Mouse (Mus musculus) MEL (cell line): ENCODE measurements around the gene Scarb1. TPM values are rescaled to one million over a fixed set of nuclear protein-coding genes. Genes with fewer than 3 reads are reported as not detected.

ENCODE experiments used
- DNase-seq: peaks from one replicate; pipeline ENCODE4 v3.0.0; 2011; ENCODE audit warnings: low read depth, low spot score
- H3K27ac ChIP-seq: 2 replicates; pipeline ENCODE4 v1.5.1; 2012; ENCODE audit warnings: low read depth, mild to moderate bottlenecking, control low read depth, low read length, moderate library complexity; ENCODE audit not compliant: control insufficient read depth
- H3K27me3 ChIP-seq, 2 experiments: fragments of 150-350 bp in 1 of 2; sonication (generic) in 1 of 2; 2 replicates each; pipeline ENCODE4 v1.6.1; 2012; ENCODE audit warnings: low read length in 2 of 2, mild to moderate bottlenecking in 2 of 2, improper control_type of control experiment in 1 of 2, moderate library complexity in 1 of 2; ENCODE audit not compliant: insufficient read depth in 2 of 2, control insufficient read depth in 1 of 2
- H3K36me3 ChIP-seq, 2 experiments: 2 replicates each; pipeline ENCODE4 v1.6.1; 2012 to 2014; ENCODE audit warnings: low read length in 2 of 2, improper control_type of control experiment in 1 of 2, inconsistent platforms in 1 of 2, mild to moderate bottlenecking in 1 of 2; ENCODE audit not compliant: insufficient read depth in 2 of 2, control insufficient read depth in 1 of 2
- H3K4me1 ChIP-seq, 2 experiments: fragments of 150-350 bp in 1 of 2; sonication (generic) in 1 of 2; 2 replicates each; pipeline ENCODE4 v1.6.1; 2012; ENCODE audit warnings: low read length in 2 of 2, improper control_type of control experiment in 1 of 2, mild to moderate bottlenecking in 1 of 2; ENCODE audit not compliant: insufficient read depth in 2 of 2, control insufficient read depth in 1 of 2
- H3K4me3 ChIP-seq, 2 experiments: fragments of 150-350 bp in 1 of 2; sonication (generic) in 1 of 2; 2 replicates each; pipeline ENCODE4 v1.5.1; 2012; ENCODE audit warnings: low read depth in 2 of 2, low read length in 2 of 2, mild to moderate bottlenecking in 2 of 2, moderate library complexity in 2 of 2, control low read depth in 1 of 2, improper control_type of control experiment in 1 of 2; ENCODE audit not compliant: control insufficient read depth in 1 of 2, insufficient read depth in 1 of 2
- H3K79me2 ChIP-seq: 2 replicates; pipeline ENCODE4 v1.6.1; 2012; ENCODE audit warnings: mild to moderate bottlenecking, low read length, moderate library complexity; ENCODE audit not compliant: control insufficient read depth, poor library complexity, insufficient read depth
- H3K9ac ChIP-seq: 2 replicates; pipeline ENCODE4 v1.6.1; 2012; ENCODE audit warnings: low read depth, mild to moderate bottlenecking, control low read depth, low read length, moderate library complexity; ENCODE audit not compliant: control insufficient read depth, poor library complexity, severe bottlenecking
- H3K9me3 ChIP-seq: fragments of 150-350 bp; sonication (generic); replicated peaks from 2 replicates; pipeline ENCODE4 v1.6.1; 2012; ENCODE audit warnings: mild to moderate bottlenecking, low read length, improper control_type of control experiment, moderate library complexity; ENCODE audit not compliant: insufficient read depth
- BHLHE40 ChIP-seq: IDR thresholded peaks from 2 replicates; pipeline ENCODE4 v1.6.1; 2012; ENCODE audit warnings: low read depth, mild to moderate bottlenecking, inconsistent platforms, low read length, improper control_type of control experiment, borderline replicate concordance
- CHD1 ChIP-seq: IDR thresholded peaks from 2 replicates; pipeline ENCODE4 v1.6.1; 2012; ENCODE audit warnings: low read depth, mild to moderate bottlenecking, inconsistent platforms, low read length, improper control_type of control experiment
- CHD2 ChIP-seq: IDR thresholded peaks from 2 replicates; pipeline ENCODE4 v1.6.1; 2011; ENCODE audit warnings: low read length, improper control_type of control experiment
- CTCF ChIP-seq, 3 experiments: IDR thresholded peaks in 2 of 3; conservative IDR thresholded peaks in 1 of 3; 2 replicates each; pipeline ENCODE4 v1.5.1; 2011 to 2012; ENCODE audit warnings: low read length in 3 of 3, low read depth in 2 of 3, mild to moderate bottlenecking in 2 of 3, improper control_type of control experiment in 1 of 3, inconsistent platforms in 1 of 3, mixed read lengths in 1 of 3, moderate library complexity in 1 of 3; ENCODE audit not compliant: control insufficient read depth in 1 of 3, insufficient read depth in 1 of 3, poor library complexity in 1 of 3, severe bottlenecking in 1 of 3
- E2F4 ChIP-seq: IDR thresholded peaks from 2 replicates; pipeline ENCODE4 v1.6.1; 2011; ENCODE audit warnings: low read depth, low read length, improper control_type of control experiment, borderline replicate concordance
- EP300 ChIP-seq, 2 experiments: IDR thresholded peaks; 2 replicates each; pipeline ENCODE4 v1.6.1; 2011; ENCODE audit warnings: improper control_type of control experiment in 2 of 2, low read length in 2 of 2, low read depth in 1 of 2, mild to moderate bottlenecking in 1 of 2
- ETS1 ChIP-seq: IDR thresholded peaks from 2 replicates; pipeline ENCODE4 v1.6.1; 2012; ENCODE audit warnings: low read depth, mild to moderate bottlenecking, inconsistent platforms, low read length, improper control_type of control experiment, moderate library complexity
- GABPA ChIP-seq: IDR thresholded peaks from 2 replicates; pipeline ENCODE4 v1.6.1; 2012; ENCODE audit warnings: low read depth, mild to moderate bottlenecking, inconsistent platforms, low read length, improper control_type of control experiment, moderate library complexity
- GATA1 ChIP-seq: IDR thresholded peaks from 2 replicates; pipeline ENCODE4 v1.6.1; 2011; ENCODE audit warnings: low read depth, low read length, improper control_type of control experiment
- HCFC1 ChIP-seq: IDR thresholded peaks from 2 replicates; pipeline ENCODE4 v1.6.1; 2012; ENCODE audit warnings: low read depth, mild to moderate bottlenecking, inconsistent platforms, low read length, improper control_type of control experiment, moderate library complexity
- JUND ChIP-seq: IDR thresholded peaks from 2 replicates; pipeline ENCODE4 v1.6.1; 2011; ENCODE audit warnings: low read depth, mild to moderate bottlenecking, improper control_type of control experiment, low read length
- KAT2A ChIP-seq: conservative IDR thresholded peaks from 2 replicates; pipeline ENCODE4 v1.6.1; 2012; ENCODE audit warnings: low read depth, low read length, improper control_type of control experiment, inconsistent platforms
- MAFK ChIP-seq: IDR thresholded peaks from 2 replicates; pipeline ENCODE4 v1.6.1; 2011; ENCODE audit warnings: low read depth, mild to moderate bottlenecking, low read length, improper control_type of control experiment, borderline replicate concordance
- MAX ChIP-seq: IDR thresholded peaks from 2 replicates; pipeline ENCODE4 v1.6.1; 2011; ENCODE audit warnings: low read length, improper control_type of control experiment
- MAZ ChIP-seq: IDR thresholded peaks from 2 replicates; pipeline ENCODE4 v1.6.1; 2012; ENCODE audit warnings: low read depth, mild to moderate bottlenecking, inconsistent platforms, low read length, improper control_type of control experiment
- MEF2A ChIP-seq: IDR thresholded peaks from 2 replicates; pipeline ENCODE4 v1.6.1; 2014; ENCODE audit warnings: low read depth, mild to moderate bottlenecking, inconsistent platforms, low read length, improper control_type of control experiment; ENCODE audit not compliant: poor library complexity, insufficient replicate concordance, severe bottlenecking; ENCODE audit errors: extremely low read depth
- MXI1 ChIP-seq: IDR thresholded peaks from 2 replicates; pipeline ENCODE4 v1.6.1; 2011; ENCODE audit warnings: mild to moderate bottlenecking, low read depth, low read length, improper control_type of control experiment
- MYB ChIP-seq: IDR thresholded peaks from 2 replicates; pipeline ENCODE4 v1.6.1; 2011; ENCODE audit warnings: mild to moderate bottlenecking, low read depth, low read length, improper control_type of control experiment
- MYC ChIP-seq: IDR thresholded peaks from 2 replicates; pipeline ENCODE4 v1.6.1; 2011; ENCODE audit warnings: low read depth, mild to moderate bottlenecking, low read length, improper control_type of control experiment, moderate library complexity
- NELFE ChIP-seq: IDR thresholded peaks from 2 replicates; pipeline ENCODE4 v1.6.1; 2011; ENCODE audit warnings: low read depth, low read length, improper control_type of control experiment
- NRF1 ChIP-seq: IDR thresholded peaks from 2 replicates; pipeline ENCODE4 v1.6.1; 2014; ENCODE audit warnings: low read depth, mild to moderate bottlenecking, inconsistent platforms, low read length, improper control_type of control experiment, moderate library complexity; ENCODE audit not compliant: poor library complexity, insufficient read depth, severe bottlenecking
- POLR2A ChIP-seq, 2 experiments: IDR thresholded peaks; 2 replicates each; pipeline ENCODE4 v1.6.1; 2011 to 2012; ENCODE audit warnings: low read length in 2 of 2, mild to moderate bottlenecking in 2 of 2, control low read depth in 1 of 2, improper control_type of control experiment in 1 of 2, low read depth in 1 of 2, moderate library complexity in 1 of 2; ENCODE audit not compliant: control insufficient read depth in 1 of 2, insufficient read depth in 1 of 2, poor library complexity in 1 of 2
- POLR2AphosphoS2 ChIP-seq: IDR thresholded peaks from 2 replicates; pipeline ENCODE4 v1.6.1; 2011; ENCODE audit warnings: low read length, improper control_type of control experiment
- POLR2AphosphoS5 ChIP-seq: IDR thresholded peaks from 2 replicates; pipeline ENCODE4 v1.6.1; 2012; ENCODE audit warnings: low read depth, borderline replicate concordance, mild to moderate bottlenecking, inconsistent platforms, low read length, moderate library complexity, mixed read lengths
- RCOR1 ChIP-seq: IDR thresholded peaks from 2 replicates; pipeline ENCODE4 v1.6.1; 2012; ENCODE audit warnings: low read depth, mild to moderate bottlenecking, inconsistent platforms, low read length, improper control_type of control experiment
- SIN3A ChIP-seq: IDR thresholded peaks from 2 replicates; pipeline ENCODE4 v1.6.1; 2012; ENCODE audit warnings: low read length, improper control_type of control experiment, inconsistent platforms
- SMC3 ChIP-seq: IDR thresholded peaks from 2 replicates; pipeline ENCODE4 v1.6.1; 2011; ENCODE audit warnings: low read depth, low read length, improper control_type of control experiment
- TAL1 ChIP-seq: IDR thresholded peaks from 2 replicates; pipeline ENCODE4 v1.6.1; 2012; ENCODE audit warnings: mild to moderate bottlenecking, inconsistent platforms, low read length, moderate library complexity, mixed read lengths
- TBP ChIP-seq: IDR thresholded peaks from 2 replicates; pipeline ENCODE4 v1.8.0; 2011; ENCODE audit warnings: low read depth, low read length, improper control_type of control experiment
- TCF12 ChIP-seq: IDR thresholded peaks from 2 replicates; pipeline ENCODE4 v1.6.1; 2014; ENCODE audit warnings: low read depth, mild to moderate bottlenecking, inconsistent platforms, low read length, improper control_type of control experiment, moderate library complexity
- UBTF ChIP-seq: IDR thresholded peaks from 2 replicates; pipeline ENCODE4 v1.6.1; 2012; ENCODE audit warnings: low read depth, mild to moderate bottlenecking, inconsistent platforms, low read length, improper control_type of control experiment, moderate library complexity, borderline replicate concordance; ENCODE audit not compliant: insufficient read depth
- USF1 ChIP-seq: IDR thresholded peaks from 2 replicates; pipeline ENCODE4 v1.6.1; 2014; ENCODE audit warnings: low read depth, mild to moderate bottlenecking, inconsistent platforms, low read length, improper control_type of control experiment, moderate library complexity
- USF2 ChIP-seq, 2 experiments: IDR thresholded peaks; 2 replicates each; pipeline ENCODE4 v1.6.1; 2011 to 2012; ENCODE audit warnings: improper control_type of control experiment in 2 of 2, low read length in 2 of 2, borderline replicate concordance in 1 of 2, inconsistent platforms in 1 of 2, low read depth in 1 of 2, mild to moderate bottlenecking in 1 of 2; ENCODE audit not compliant: insufficient read depth in 1 of 2
- ZC3H11A ChIP-seq: IDR thresholded peaks from 2 replicates; pipeline ENCODE4 v1.6.1; 2012; ENCODE audit warnings: low read depth, mild to moderate bottlenecking, inconsistent platforms, low read length, improper control_type of control experiment
- ZKSCAN1 ChIP-seq: IDR thresholded peaks from 2 replicates; pipeline ENCODE4 v1.6.1; 2012; ENCODE audit warnings: low read depth, mild to moderate bottlenecking, inconsistent platforms, low read length, improper control_type of control experiment, moderate library complexity
- ZMIZ1 ChIP-seq: IDR thresholded peaks from 2 replicates; pipeline ENCODE4 v1.6.1; 2012; ENCODE audit warnings: low read depth, mild to moderate bottlenecking, inconsistent platforms, low read length, improper control_type of control experiment, moderate library complexity
- ZNF384 ChIP-seq: IDR thresholded peaks from 2 replicates; pipeline ENCODE4 v1.6.1; 2012; ENCODE audit warnings: low read depth, mild to moderate bottlenecking, inconsistent platforms, low read length, improper control_type of control experiment
- polyA plus RNA-seq, 2 experiments: library from polyadenylated mRNA; stranded (reverse) in 1 of 2; unstranded in 1 of 2; fragments of >175 nt in 1 of 2; fragments of >200 nt in 1 of 2; gene quantifications; 2 replicates each; pipeline versions ENCODE4 v1.2.1 to v1.2.4; 2012; ENCODE audit warnings: low replicate concordance in 2 of 2, low read depth in 1 of 2; ENCODE audit not compliant: insufficient read length in 2 of 2, insufficient read depth in 1 of 2, missing spikeins in 1 of 2
- total RNA-seq: library from RNA; depleted of rRNA; stranded (reverse); fragments of 300-350 nt; gene quantifications from 2 replicates; pipeline ENCODE4 v1.2.3, GENCODE M21; 2012

The Scarb1 gene
- total and polyA plus RNA-seq, 3 experiments: 53.1 to 98.3 TPM; not detected in 1

- Histone ChIP-seq H3K27me3 (no peaks in the 10 kb centered on the region), H3K9ac (peak overlapping the region; percentile 41; the same call in 1 of the 2 replicates), H3K4me1 (peaks cover 0 to 11% of the 10 kb centered on the region in 2 experiments; a peak in 2 of 4 replicates), H3K9me3 (no peaks in the 10 kb centered on the region), H3K36me3 (peaks cover 0 to 4% of the 10 kb centered on the region in 2 experiments; a peak in 2 of 4 replicates), H3K79me2 (no peaks in the 10 kb centered on the region), H3K27ac (peak overlapping the region; percentile 77), H3K4me3 (peak overlapping the region; percentile 36 to 47)
- peak; percentile 99 for DNase-seq
- TF ChIP-seq CHD1: no peak
- no peak for TF ChIP-seq E2F4
- TF ChIP-seq ZKSCAN1: no peak
- no peak for TF ChIP-seq JUND
- TF ChIP-seq MYC: peak; percentile 85
- no peak for TF ChIP-seq USF2 (IDR thresholded peaks at IDR 0.05; ENCODE audit: borderline replicate concordance in 1 of 2, insufficient read depth in 1 of 2, low read depth in 1 of 2, low read length in 2 of 2)
- no peak for TF ChIP-seq UBTF
- no peak for TF ChIP-seq ZNF384
- peak; percentile 38 for TF ChIP-seq SMC3
- no peak for TF ChIP-seq GABPA
- peak; percentile 30; the same call in 1 of the 2 replicates for TF ChIP-seq KAT2A
- TF ChIP-seq NRF1: no peak
- peak; percentile 60; the same call in 1 of the 2 replicates for TF ChIP-seq MAFK
- no peak for TF ChIP-seq ZC3H11A
- no peak; the same call in 1 of the 2 replicates for TF ChIP-seq HCFC1
- TF ChIP-seq MXI1: peak; percentile 75; the same call in 1 of the 2 replicates
- peak; percentile 89 for TF ChIP-seq MAZ
- TF ChIP-seq EP300 (IDR thresholded peaks at IDR 0.05; ENCODE audit: low read depth in 1 of 2, low read length in 2 of 2): peak; percentile 91 to 94
- TF ChIP-seq POLR2A (IDR thresholded peaks at IDR 0.05; ENCODE audit: control insufficient read depth in 1 of 2, insufficient read depth in 1 of 2, low read depth in 1 of 2, low read length in 2 of 2, poor library complexity in 1 of 2): peak in 1 of 2 experiments; percentile 36; a peak in 1 of 4 replicates
- TF ChIP-seq ZMIZ1: no peak
- TF ChIP-seq TBP: peak; percentile 51; the same call in 1 of the 2 replicates
- TF ChIP-seq RCOR1: peak; percentile 99
- TF ChIP-seq NELFE: no peak
- peak; percentile 59 for TF ChIP-seq USF1
- TF ChIP-seq MYB: no peak
- TF ChIP-seq BHLHE40: peak; percentile 81
- TF ChIP-seq CTCF (IDR thresholded peaks at IDR 0.05 in 2 of 3, conservative IDR thresholded peaks at IDR 0.05 in 1 of 3; ENCODE audit: control insufficient read depth in 1 of 3, insufficient read depth in 1 of 3, low read depth in 2 of 3, low read length in 3 of 3, poor library complexity in 1 of 3, severe bottlenecking in 1 of 3): peak in 1 of 3 experiments; percentile 44; a peak in 2 of 6 replicates
- TF ChIP-seq TAL1: peak; percentile 76
- peak; percentile 85 for TF ChIP-seq ETS1
- peak; percentile 91 for TF ChIP-seq GATA1
- TF ChIP-seq POLR2AphosphoS2: no peak
- peak; percentile 87 for TF ChIP-seq SIN3A
- TF ChIP-seq POLR2AphosphoS5: no peak
- TF ChIP-seq CHD2: no peak; the same call in 1 of the 2 replicates
- TF ChIP-seq TCF12: peak; percentile 83
- TF ChIP-seq MAX: peak; percentile 88
- no peak for TF ChIP-seq MEF2A
These were observed 17.3 kb upstream of the Scarb1 start for GRCm38 (mm10) chr5:125358270-125358608.
